Mouse (Mus musculus): ENCODE data around the gene Mmp24. TPM values are rescaled to one million over a fixed set of nuclear protein-coding genes. Genes with fewer than 3 reads are reported as not detected.
"Not testable (repeated sequence)": the region's sequence is repeated elsewhere in the genome, so short reads cannot be mapped to it uniquely, and the experiment has no call there.

Gene Mmp24
- total RNA-seq, 2 experiments from 2014 or later = 0.05 TPM

GRCm38 (mm10) chr2:155812637-155813036, 37.5 kb downstream of the Mmp24 start:
- no peak for DNase-seq (ENCODE audit: low spot score in 2 of 2)

DNA sequence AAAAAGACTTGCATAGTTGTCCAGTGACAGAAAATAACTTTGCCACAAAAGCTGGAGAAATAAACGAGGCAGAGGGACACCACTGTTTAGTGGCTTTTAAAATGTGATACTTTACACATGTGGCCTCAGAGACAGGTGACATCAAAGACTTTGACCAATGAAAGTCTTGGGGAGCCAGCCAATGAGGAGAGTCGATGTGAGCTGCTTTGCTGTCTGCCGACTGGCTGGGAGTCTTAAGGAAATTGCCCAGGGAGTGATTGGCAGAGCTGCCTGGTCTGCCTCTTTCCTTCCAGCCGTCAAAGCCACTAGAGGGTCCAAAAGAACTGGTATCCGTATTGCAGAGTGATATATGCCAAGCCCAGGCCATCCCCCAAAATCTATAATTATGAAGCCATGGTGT, 39.7 kb downstream of the Mmp24 start:
- no peak for DNase-seq (ENCODE audit: low spot score in 2 of 2)

DNA sequence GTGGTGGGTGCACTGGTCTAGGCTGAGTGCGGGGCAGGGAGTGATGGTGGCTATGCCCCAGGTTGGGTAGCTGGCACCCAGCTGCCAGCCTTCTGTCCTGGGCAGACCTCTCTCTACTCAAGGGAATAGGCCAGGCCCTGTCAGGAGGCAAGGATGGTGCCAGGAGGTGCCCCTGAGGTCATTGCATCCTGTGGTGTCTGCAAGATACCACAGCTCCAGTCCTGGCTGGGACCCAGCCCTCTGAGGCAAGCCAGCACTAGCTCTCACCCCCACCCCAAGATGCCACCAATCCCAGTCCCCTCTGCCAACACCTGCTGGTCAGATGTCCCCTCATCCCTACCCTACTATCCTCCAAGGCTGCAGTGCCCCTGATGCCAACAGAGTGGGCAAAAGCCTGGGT, 41.0 kb downstream of the Mmp24 start:
- DNase-seq (ENCODE audit: low spot score in 2 of 2) = no peak

DNA sequence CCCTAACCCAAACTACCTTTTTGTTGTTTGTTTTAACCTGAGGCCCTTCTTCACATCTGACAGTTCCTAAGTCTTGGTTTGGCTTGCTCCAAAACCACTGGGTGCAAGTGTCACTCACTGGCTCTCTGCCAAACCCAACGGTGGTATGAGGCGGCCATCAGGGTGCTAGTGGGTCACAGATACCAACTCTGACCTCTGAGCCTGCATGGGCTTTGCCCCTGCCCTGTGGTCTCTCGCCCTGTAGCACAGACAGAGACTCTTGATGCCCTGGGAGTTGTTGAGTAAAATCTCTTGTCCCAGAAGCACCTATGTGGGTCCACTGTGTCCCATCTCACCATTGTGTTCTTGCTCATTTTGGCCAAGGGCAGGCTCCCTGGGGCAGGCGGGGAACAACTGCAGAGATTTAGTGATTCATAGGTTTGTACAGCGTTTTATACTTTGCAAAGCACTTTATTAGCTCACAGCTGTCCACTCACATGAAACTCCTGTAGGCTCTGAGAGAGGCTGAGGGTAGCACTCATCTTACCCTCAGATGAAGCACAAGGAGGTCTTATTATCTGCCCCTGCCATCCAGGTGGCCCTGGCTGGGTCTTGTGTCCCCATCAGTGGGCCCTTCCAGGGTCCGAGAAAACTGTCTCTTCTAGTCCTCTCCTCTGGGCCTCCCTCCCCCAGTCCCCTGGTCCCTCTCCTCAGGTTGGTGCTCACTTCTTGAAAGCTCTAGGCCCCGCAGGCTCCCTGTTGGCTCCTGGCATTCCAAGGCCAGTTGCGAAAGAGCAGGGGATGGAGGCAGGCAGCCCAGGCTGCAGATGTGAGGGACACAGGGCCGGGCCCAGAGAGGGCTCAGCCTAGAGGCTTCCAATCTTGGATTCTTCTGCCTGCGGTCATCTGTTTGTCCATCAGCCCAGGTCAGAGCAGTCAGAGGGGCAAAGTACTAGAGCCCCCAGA, 42.4 kb downstream of the Mmp24 start:
- DNase-seq (ENCODE audit: low spot score in 2 of 2) = no peak

DNA sequence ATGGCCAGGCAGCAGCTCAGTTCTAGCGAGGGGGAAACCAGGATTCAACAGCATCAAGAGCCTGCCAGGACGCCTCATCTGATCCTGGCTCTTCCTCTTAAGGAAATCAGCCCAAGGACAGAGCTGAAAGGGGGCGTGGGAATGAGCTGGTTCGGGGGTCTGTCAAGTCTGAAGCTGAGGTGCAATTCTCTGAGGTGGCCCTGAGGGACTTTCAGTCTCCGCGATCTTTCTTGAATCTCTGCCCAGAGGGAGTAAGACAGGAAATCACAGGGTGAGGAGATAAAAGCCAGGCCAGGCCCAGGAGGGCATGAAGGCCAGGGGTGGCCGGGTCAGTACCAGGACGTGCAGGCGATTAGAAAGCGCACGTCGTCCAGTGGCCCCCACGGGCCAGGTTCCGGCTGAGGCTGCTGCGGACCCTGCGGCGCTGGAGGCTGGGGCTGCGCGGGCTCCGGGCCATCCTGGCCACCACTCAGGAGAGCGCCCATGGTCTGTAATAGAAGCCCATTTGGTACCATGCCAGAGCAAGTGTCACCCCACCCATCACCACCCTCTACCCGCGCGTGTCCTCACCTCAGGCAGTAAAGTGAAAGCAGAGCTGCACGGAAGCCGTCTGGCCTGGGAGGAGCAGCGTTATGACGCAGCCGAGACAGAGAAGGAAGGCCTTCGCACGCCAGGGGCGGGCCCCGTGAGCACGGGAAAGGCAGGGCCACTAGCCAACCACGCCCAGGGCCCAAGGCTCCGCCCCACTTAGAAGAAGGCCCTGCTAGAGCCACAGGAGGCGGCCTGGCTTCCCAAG, 43.7 kb downstream of the Mmp24 start:
- peak; percentile 88 to 95 for DNase-seq (ENCODE audit: low spot score in 2 of 2)

DNA sequence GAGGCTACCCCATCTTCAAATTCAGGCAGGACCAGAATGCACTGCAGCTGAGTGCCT, 44.1 kb downstream of the Mmp24 start, which contains the start of gene BC029722:
Gene BC029722, minus strand, starts transcription at position 35 of the 57 bp plus-strand sequence.
- no peak for DNase-seq (ENCODE audit: low spot score in 2 of 2)

DNA sequence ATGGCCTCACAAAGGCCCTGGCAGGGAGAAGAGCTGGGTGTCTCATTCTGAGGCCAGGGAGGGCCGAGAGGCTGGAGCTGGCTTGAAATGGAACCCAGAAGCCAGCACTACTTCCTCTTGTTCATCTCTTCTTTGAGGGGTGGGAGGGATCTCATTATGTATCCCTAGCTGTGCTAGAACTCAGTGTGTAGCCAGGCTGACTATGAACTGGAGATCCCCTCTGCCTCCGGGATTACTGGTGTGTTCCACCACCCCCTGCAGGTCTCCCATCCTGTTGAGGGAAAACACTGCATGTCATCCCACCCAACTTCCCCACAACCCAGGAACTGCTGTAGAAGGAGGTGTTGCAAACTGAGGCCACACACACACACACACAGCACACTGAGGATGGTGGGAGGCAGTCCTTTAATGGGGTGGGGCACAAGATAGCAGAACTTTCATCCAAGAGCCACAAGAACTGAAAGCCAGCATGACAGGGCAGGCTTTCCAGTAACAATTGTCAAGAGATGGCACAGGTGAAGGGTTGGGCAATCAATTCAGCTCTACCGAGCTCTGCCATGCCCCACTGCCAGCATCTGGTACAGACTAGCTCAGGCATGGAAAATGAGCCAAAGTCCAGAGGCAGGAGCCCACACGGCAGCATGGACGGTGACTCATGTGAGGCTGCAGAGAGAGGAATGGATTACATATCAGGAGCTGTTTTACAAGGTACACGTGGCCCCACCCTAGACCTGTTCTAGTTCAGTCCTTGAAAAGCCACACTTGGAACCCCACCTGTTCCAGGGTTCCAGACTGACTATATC, 44.5 kb downstream of the Mmp24 start:
- DNase-seq (ENCODE audit: low spot score in 2 of 2) = no peak

- DNase-seq (ENCODE audit: low spot score in 2 of 2) = no peak
Observed at GRCm38 (mm10) chr2:155820779-155821178, 45.6 kb downstream of the Mmp24 start.

DNA sequence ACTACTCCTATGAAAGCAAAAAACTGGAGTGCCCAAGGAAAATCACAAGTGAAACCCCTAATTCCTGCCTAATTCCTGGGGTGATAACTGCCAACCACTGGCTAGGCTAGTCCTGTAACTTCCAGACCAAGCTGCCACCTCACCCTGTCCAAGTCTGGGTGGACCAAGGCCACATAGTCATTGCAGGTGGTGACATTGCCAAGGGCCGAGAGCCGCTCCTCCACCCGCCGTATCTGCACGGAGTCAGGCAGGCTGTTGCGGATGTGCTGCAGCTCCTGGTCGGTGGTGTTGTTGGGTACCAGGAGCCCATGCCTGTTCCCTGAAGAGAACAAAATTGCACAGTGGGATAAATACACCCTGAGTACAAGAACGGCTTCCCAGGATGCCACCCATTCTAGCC, 48.6 kb downstream of the Mmp24 start:
- no peak for DNase-seq (ENCODE audit: low spot score in 2 of 2)

DNA sequence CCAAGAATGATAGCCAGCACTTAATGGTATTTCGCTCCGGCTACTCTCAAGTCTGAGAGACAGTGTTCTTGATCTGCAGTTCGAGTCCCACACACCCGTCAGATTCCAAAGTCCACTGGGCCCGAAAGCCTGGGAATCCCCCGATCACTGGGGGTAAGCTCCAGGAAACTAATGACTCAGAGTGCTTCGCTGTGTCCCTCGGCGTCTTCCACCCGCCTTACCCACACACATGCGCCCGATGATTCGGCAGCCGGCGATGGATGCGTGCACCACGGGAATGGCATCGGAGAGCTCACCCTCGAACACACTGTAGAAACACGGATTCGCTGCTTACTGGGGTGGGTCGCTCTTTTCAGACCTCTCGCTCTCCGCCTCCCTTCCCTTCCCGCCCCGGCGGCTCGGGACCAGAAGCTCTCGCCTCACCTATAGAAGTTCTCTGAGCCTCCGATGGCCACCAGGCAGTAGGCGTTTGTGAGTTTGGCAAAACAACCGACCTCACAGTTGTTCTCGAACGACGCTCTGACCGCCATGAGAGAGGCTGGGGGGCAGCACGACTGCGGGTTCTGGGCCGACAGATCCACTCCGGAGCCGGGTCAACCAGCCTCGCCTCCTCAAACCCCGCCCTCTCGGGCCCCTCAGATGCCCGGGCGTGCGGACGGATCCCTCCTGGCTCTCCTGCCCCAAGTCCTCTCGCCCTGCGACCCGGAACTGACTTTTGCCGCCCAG, 50.9 kb downstream of the Mmp24 start:
- DNase-seq (ENCODE audit: low spot score in 2 of 2) = no peak

- peak; percentile 67 to 85 for DNase-seq (ENCODE audit: low spot score in 2 of 2)
Observed at GRCm38 (mm10) chr2:155826630-155827424, 51.7 kb downstream of the Mmp24 start, which contains the start of gene Eif6. TSS of gene Eif6 (minus strand) at chr2:155826925.

DNA sequence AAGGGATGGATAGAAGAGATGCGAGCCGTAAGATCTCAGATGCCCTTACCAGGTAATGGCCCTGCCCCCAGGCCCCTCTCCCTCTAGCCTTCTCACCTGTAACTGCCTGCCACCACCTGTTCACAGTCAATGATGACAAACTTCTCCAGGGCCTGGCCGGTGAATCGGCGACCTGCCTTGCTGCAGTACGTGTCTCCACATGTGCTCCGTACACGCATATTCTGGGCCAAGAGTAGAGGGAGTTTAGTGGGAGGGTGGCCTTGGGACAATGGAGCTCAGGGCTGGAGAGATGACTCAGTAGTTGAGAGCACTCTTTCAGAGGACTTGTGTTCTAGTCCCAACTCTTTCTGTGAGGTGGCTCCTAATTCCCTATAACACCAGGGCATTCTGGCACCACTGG, 55.7 kb downstream of the Mmp24 start:
- DNase-seq (ENCODE audit: low spot score in 2 of 2) = no peak

DNA sequence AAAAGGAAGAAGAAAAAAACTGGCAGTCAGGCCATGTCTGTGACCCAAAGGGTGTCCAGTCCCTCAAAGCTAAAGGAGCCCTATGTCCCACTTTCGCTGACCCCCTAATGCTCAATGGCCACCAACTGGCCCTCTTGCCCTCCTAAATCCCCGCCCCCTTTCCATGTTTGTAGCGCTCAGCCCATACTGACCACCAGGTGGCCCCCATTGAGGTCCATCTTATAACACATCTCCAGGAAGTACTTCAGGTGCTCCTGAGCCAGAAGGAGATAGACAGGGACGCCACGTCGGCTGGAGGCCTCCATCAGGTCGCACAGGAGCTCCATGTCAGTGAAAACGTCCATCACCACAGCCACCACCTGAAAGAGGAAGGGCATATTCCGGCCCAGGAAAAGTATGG, 56.2 kb downstream of the Mmp24 start:
- DNase-seq (ENCODE audit: low spot score in 2 of 2) = no peak

DNA sequence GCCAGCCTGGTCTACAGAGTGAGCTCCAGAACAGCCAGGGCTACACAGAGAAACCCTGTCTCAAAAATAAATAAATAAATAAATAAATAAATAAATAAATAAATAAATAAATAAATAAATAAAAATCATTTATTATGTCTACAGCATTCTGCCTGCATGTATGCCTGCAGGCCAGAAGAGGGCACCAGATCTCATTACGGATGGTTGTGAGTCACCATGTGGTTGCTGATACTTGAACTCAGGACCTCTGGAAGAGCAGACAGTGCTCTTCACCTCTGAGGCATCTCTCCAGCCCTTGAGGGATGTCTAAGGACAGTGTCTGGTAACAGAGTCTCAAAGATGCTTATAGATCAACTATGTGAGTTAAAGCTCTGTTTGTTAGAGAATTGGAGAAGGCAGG, 56.9 kb downstream of the Mmp24 start:
- DNase-seq (ENCODE audit: low spot score in 2 of 2) = not testable (repeated sequence)

DNA sequence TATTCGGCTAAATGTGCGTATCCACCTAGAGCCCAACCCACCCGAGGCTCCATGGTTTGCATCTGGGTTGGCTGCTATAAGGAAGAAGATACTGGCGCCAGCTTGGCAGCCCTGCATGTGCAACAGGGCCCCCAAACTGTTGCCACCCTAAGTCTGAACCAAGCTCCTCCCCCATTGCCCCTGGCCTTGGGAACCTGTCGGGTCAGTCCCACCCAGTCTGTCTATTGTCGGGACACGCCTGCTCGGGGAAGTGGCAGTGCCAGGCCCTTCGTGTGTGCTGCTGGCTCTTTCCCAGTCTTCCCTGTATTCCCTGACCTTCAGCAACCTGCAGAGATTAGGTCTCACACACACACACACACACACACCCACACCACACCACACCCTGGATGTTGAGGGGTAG, 59.6 kb downstream of the Mmp24 start, which contains the start of gene Fam83c:
Gene Fam83c, minus strand, starts transcription at position 123 of the 400 bp plus-strand sequence.
- no peak for DNase-seq (ENCODE audit: low spot score in 2 of 2)

- no peak for DNase-seq (ENCODE audit: low spot score in 2 of 2)
Observed at GRCm38 (mm10) chr2:155837961-155838360, 62.8 kb downstream of the Mmp24 start.

DNA sequence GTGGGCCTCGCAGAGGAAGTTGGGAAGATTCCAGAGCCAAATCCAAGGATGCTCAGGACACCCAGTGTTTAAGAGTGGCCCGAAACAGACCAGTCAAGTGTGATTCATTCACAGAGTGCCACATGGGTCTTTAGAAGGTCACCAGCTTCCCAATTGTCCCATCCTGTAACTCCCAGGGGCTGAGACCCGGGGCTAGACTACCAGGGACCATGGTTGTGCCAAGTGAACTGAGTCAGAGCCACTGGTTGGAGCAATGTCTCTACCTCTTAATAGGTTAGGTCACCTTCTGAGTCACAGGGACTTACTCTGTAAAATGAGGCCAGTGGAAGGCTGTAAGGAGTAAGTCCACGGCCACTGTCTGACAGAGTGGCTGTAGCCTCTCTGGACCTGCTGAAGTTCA, 63.8 kb downstream of the Mmp24 start:
- DNase-seq (ENCODE audit: low spot score in 2 of 2) = no peak

- DNase-seq (ENCODE audit: low spot score in 2 of 2) = no peak
Observed at GRCm38 (mm10) chr2:155846930-155847329, 71.8 kb downstream of the Mmp24 start.

DNA sequence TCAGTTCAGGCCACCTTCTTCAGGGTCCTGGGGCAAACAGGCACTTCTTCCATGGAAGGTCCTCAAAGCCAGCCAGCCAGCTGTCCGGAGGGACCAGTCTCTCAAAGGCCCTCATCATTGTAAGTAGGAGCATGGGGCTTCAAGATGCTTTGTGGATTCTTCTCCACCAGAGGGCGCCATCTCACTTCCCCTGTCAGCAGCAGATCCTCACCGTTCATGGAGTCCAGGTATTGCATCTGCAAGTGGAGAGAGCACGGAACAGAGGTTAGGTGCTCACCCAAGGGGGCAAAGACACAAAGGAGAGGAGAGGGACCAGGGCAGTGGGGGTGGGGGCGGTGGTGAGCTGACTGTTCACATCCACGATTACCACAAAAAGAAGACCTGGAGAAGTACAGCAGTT, 73.1 kb downstream of the Mmp24 start:
- DNase-seq (ENCODE audit: low spot score in 2 of 2) = peak; percentile 59 to 71

GRCm38 (mm10) chr2:155849464-155849863, 74.3 kb downstream of the Mmp24 start:
- DNase-seq (ENCODE audit: low spot score in 2 of 2) = no peak
